In genomic region chr4:84523211-84523610, GRCm38 (mm10) we compare ENCODE assay signal across 9 mouse cellular contexts.
DNase-seq lines count a peak whose midpoint lies in the region; ATAC-seq and TF ChIP-seq lines count a peak whose summit lies in the region.
"Had no signal": no experiment of that assay in that cellular context is flagged by ENCODE, and none has a peak within 500 bp of the region (broad histone marks: within the 10 kb centered on the region; RNA-seq: fewer than 3 reads in every experiment).

No protein-coding gene starts in this region.

- peak; percentile 46; the same call in 1 of the 2 replicates for TF ChIP-seq POLR2A in embryonic fibroblast, embryonic 13.5 days (IDR thresholded peaks at IDR 0.05; ENCODE audit: low read depth, low read length)

- DNase-seq in forebrain, embryonic 11.5 days (ENCODE audit: low spot score) = peak; percentile 52
- no peak for DNase-seq in ES-E14 (ENCODE audit: low read depth, low spot score)
- DNase-seq in hindbrain, postnatal 0 days (ENCODE audit: low spot score) = no peak
- DNase-seq in layer of hippocampus, postnatal 10 days (ENCODE audit: low spot score in 2 of 2) = no peak
- DNase-seq in thymus, postnatal 4 days = no peak

- no peaks in the 10 kb centered on the region for H3K36me3 ChIP-seq in forebrain, embryonic 11.5 days (ENCODE audit: control insufficient read depth, insufficient read depth, low read length)
- H3K36me3 ChIP-seq in forebrain, embryonic 12.5 days (replicated peaks) = no peaks in the 10 kb centered on the region
- no peaks in the 10 kb centered on the region for H3K36me3 ChIP-seq in ES-E14 (ENCODE audit: control insufficient read depth, insufficient read depth, low read length, poor library complexity, severe bottlenecking)
- no peaks in the 10 kb centered on the region for H3K36me3 ChIP-seq in hindbrain, postnatal 0 days (ENCODE audit: insufficient read depth, low read length)
- no peaks in the 10 kb centered on the region for H3K36me3 ChIP-seq in neural tube, embryonic 12.5 days

- in situ Hi-C loops in ES-E14 (cut with MboI; ENCODE audit: low sequenced_read_pairs in 2 of 2, unreplicated experiment in 2 of 2) = no loop called here

- H3K4me3 ChIP-seq in forebrain, embryonic 11.5 days (ENCODE audit: low read depth, low read length) = no peak overlapping the region
- H3K4me3 ChIP-seq in forebrain, embryonic 12.5 days (replicated peaks) = no peak overlapping the region
- peak overlapping the region in 1 of 2 experiments; percentile 45; a peak in 2 of 4 replicates for H3K4me3 ChIP-seq in ES-E14 (ENCODE audit: insufficient read depth in 1 of 2, low read depth in 1 of 2, low read length in 2 of 2, poor library complexity in 1 of 2, severe bottlenecking in 1 of 2)
- no peak overlapping the region for H3K4me3 ChIP-seq in embryonic fibroblast, embryonic 13.5 days (ENCODE audit: insufficient read depth, low read length)
- no peak overlapping the region for H3K4me3 ChIP-seq in hindbrain, postnatal 0 days (ENCODE audit: low read length)
- no peak overlapping the region for H3K4me3 ChIP-seq in neural tube, embryonic 12.5 days
- H3K4me3 ChIP-seq: erythroblast, embryonic 14.5 days had no signal

- H3K9ac ChIP-seq in forebrain, embryonic 11.5 days (ENCODE audit: low read length) = no peak overlapping the region
- H3K9ac ChIP-seq in forebrain, embryonic 12.5 days = no peak overlapping the region
- H3K9ac ChIP-seq in ES-E14 (ENCODE audit: insufficient read depth, low read depth, low read length, poor library complexity, severe bottlenecking) = no peak overlapping the region
- no peak overlapping the region for H3K9ac ChIP-seq in hindbrain, postnatal 0 days (replicated peaks; ENCODE audit: low read length)
- H3K9ac ChIP-seq in neural tube, embryonic 12.5 days = no peak overlapping the region

- peaks cover 10% of the 10 kb centered on the region; the same call in 1 of the 2 replicates for H3K4me1 ChIP-seq in forebrain, embryonic 11.5 days (replicated peaks; ENCODE audit: control insufficient read depth, insufficient read depth, low read length)
- peaks cover 32% of the 10 kb centered on the region for H3K4me1 ChIP-seq in forebrain, embryonic 12.5 days
- peaks cover 21 to 27% of the 10 kb centered on the region in 2 experiments for H3K4me1 ChIP-seq in ES-E14 (ENCODE audit: control insufficient read depth in 2 of 2, insufficient read depth in 2 of 2, low read length in 2 of 2, poor library complexity in 1 of 2)
- H3K4me1 ChIP-seq in embryonic fibroblast, embryonic 13.5 days (ENCODE audit: control insufficient read depth, insufficient read depth, low read length) = peaks cover 11% of the 10 kb centered on the region
- H3K4me1 ChIP-seq in hindbrain, postnatal 0 days (ENCODE audit: insufficient read depth, low read length) = peaks cover 6% of the 10 kb centered on the region
- peaks cover 19% of the 10 kb centered on the region for H3K4me1 ChIP-seq in neural tube, embryonic 12.5 days

- WGBS in forebrain, embryonic 11.5 days = 12% methylated on average over 5 of the region's 5 CpGs
- 18% methylated on average over 5 of the region's 5 CpGs for WGBS in forebrain, embryonic 12.5 days
- WGBS in hindbrain, postnatal 0 days = 24% methylated on average over 5 of the region's 5 CpGs
- 9% methylated on average over 5 of the region's 5 CpGs for WGBS in neural tube, embryonic 12.5 days

- H3K27ac ChIP-seq in forebrain, embryonic 11.5 days (ENCODE audit: low read depth, low read length) = no peak overlapping the region
- H3K27ac ChIP-seq in forebrain, embryonic 12.5 days = no peak overlapping the region
- H3K27ac ChIP-seq in ES-E14 (ENCODE audit: insufficient read depth, low read depth, low read length, poor library complexity, severe bottlenecking) = peak overlapping the region; percentile 29; the same call in 1 of the 2 replicates
- H3K27ac ChIP-seq in embryonic fibroblast, embryonic 13.5 days (ENCODE audit: insufficient read depth, low read length) = peak overlapping the region; percentile 98
- H3K27ac ChIP-seq in hindbrain, postnatal 0 days = no peak overlapping the region; the same call in 1 of the 2 replicates
- H3K27ac ChIP-seq in neural tube, embryonic 12.5 days = no peak overlapping the region

- H3K9me3 ChIP-seq in forebrain, embryonic 11.5 days (ENCODE audit: control insufficient read depth, low read length) = no peaks in the 10 kb centered on the region
- H3K9me3 ChIP-seq in forebrain, embryonic 12.5 days = no peaks in the 10 kb centered on the region
- no peaks in the 10 kb centered on the region for H3K9me3 ChIP-seq in ES-E14 (ENCODE audit: control insufficient read depth, insufficient read depth, low read depth, low read length)
- no peaks in the 10 kb centered on the region for H3K9me3 ChIP-seq in hindbrain, postnatal 0 days (ENCODE audit: low read length)
- H3K9me3 ChIP-seq in neural tube, embryonic 12.5 days = no peaks in the 10 kb centered on the region

- no peaks in the 10 kb centered on the region for H3K27me3 ChIP-seq in forebrain, embryonic 11.5 days (ENCODE audit: control insufficient read depth, insufficient read depth, low read length)
- H3K27me3 ChIP-seq in forebrain, embryonic 12.5 days = no peaks in the 10 kb centered on the region; the same call in none of the 2 replicates
- no peaks in the 10 kb centered on the region for H3K27me3 ChIP-seq in hindbrain, postnatal 0 days (ENCODE audit: insufficient read depth, low read length)
- no peaks in the 10 kb centered on the region for H3K27me3 ChIP-seq in neural tube, embryonic 12.5 days (replicated peaks)

- no peak overlapping the region for H3K4me2 ChIP-seq in forebrain, embryonic 11.5 days (ENCODE audit: low read depth, low read length, severe bottlenecking)
- no peak overlapping the region for H3K4me2 ChIP-seq in forebrain, embryonic 12.5 days
- no peak overlapping the region for H3K4me2 ChIP-seq in hindbrain, postnatal 0 days (ENCODE audit: low read depth, low read length)
- H3K4me2 ChIP-seq in neural tube, embryonic 12.5 days (replicated peaks) = peak overlapping the region; percentile 15; the same call in 1 of the 2 replicates

- ATAC-seq in forebrain, embryonic 11.5 days (replicated peaks; ENCODE audit: low FRiP score) = no peak
- no peak for ATAC-seq in forebrain, embryonic 12.5 days (ENCODE audit: low FRiP score)
- 0 out of 2 replicates have a peak, but pooled peaks have one; percentile 32 for ATAC-seq in hindbrain, postnatal 0 days
- no peak for ATAC-seq in neural tube, embryonic 12.5 days (ENCODE audit: low FRiP score, low read depth)

- TF ChIP-seq CTCF in embryonic fibroblast, embryonic 13.5 days (IDR thresholded peaks at IDR 0.05; ENCODE audit: borderline replicate concordance, insufficient read depth, low read length) = no peak
- no peak for TF ChIP-seq CTCF in hindbrain, postnatal 0 days (IDR thresholded peaks at IDR 0.05; ENCODE audit: low read depth)

TF ChIP-seq in ES-E14, 5 proteins besides CTCF, POLR2A, EP300 and RAD21:
- no peak for TF ChIP-seq ZC3H11A (IDR thresholded peaks at IDR 0.05; ENCODE audit: borderline replicate concordance, low read depth, low read length)
- TF ChIP-seq MAFK (IDR thresholded peaks at IDR 0.05; ENCODE audit: insufficient read depth, low read depth, low read length) = no peak
- no peak for TF ChIP-seq CHD2 (IDR thresholded peaks at IDR 0.05; ENCODE audit: low read depth, low read length)
- no peak for TF ChIP-seq HCFC1 (IDR thresholded peaks at IDR 0.05; ENCODE audit: borderline replicate concordance, insufficient read depth, low read length)

Comparison
In these comparisons a context has a peak if more than half of its experiments do, and no peak if none do; other contexts are left out.
1. H3K27ac ChIP-seq: peak in ES-E14 (single experiment) and embryonic fibroblast, embryonic 13.5 days (single experiment); none in forebrain, embryonic 11.5 days (single experiment), forebrain, embryonic 12.5 days (single experiment), hindbrain, postnatal 0 days (single experiment) and neural tube, embryonic 12.5 days (single experiment).